ENCODE assay signal across 19 mouse cellular contexts in the genomic region with DNA sequence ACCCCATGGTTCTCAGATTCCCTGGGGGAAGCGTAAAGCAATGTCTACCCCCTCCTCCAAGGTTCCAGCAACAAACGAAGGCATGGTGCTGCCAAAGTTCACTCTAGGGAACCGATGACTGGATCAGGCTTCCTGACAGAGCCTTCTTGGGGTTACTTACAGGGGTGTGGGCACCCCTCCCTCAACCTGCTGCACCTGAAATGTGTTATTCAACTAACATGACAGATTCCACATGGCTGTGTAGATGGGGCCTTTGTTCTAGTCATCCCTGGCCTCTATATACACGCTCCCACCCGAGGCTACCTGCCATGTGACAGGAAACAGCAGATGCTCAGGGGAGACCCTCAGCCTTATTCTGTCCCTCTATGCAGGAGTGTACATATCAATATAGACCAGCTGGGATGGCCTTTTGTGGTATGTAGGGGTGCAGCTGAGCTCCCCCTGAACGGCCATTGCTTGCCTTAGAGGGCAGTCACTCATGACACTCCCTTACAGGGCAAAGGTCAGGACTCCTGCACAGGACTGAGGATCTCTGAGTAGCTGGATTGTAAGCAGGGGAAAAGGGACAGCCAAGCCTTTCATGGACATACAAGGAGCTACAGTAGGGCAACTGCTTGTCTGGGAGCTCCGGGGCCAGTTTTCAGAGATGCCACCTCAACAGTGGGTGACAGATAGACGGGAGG. TPM values are rescaled to one million over a fixed set of nuclear protein-coding genes. Genes with fewer than 3 reads are reported as not detected.
DNase-seq lines count a peak whose midpoint lies in the region; ATAC-seq and TF ChIP-seq lines count a peak whose summit lies in the region.
"Had no signal": no experiment of that assay in that cellular context is flagged by ENCODE, and none has a peak within 500 bp of the region (broad histone marks: within the 10 kb centered on the region; RNA-seq: fewer than 3 reads in every experiment).

No protein-coding gene starts in this region.

- no peak overlapping the region for H3K9ac ChIP-seq in intestine, postnatal 0 days (ENCODE audit: low read depth, low read length)
- H3K9ac ChIP-seq: forebrain, postnatal 0 days; heart, embryonic 13.5 days; hindbrain, embryonic 14.5 days; lung, embryonic 14.5 days had no signal

- H3K27ac ChIP-seq in brown adipose tissue, adult 24 weeks (replicated peaks; ENCODE audit: low read depth, low read length), result peak overlapping the region; percentile 92
- H3K27ac ChIP-seq in intestine, postnatal 0 days (ENCODE audit: low read depth, low read length), result peak overlapping the region; percentile 57; the same call in 1 of the 2 replicates
- H3K27ac ChIP-seq: heart, embryonic 13.5 days; hindbrain, embryonic 14.5 days had no signal

- H3K36me3 ChIP-seq in intestine, postnatal 0 days (ENCODE audit: control insufficient read depth, insufficient read depth), result no peaks in the 10 kb centered on the region
- H3K36me3 ChIP-seq: G1E; heart, embryonic 13.5 days had no signal

- DNase-seq in cerebellum, adult 9-10 months, result peak; percentile 62
- DNase-seq in kidney, adult 9 months, result peak; percentile 65
- no peak for DNase-seq in kidney, postnatal 4 days
- DNase-seq in urinary bladder, adult 18-20 months (ENCODE audit: low spot score in 2 of 2), result no peak
- no peak for DNase-seq in right cerebral cortex, postnatal 14 days
- DNase-seq: adrenal gland, postnatal 10 days; forebrain, postnatal 0 days; lung, embryonic 14.5 days; lung, postnatal 36 days; retina, postnatal 1 day; right cerebral cortex, postnatal 4 days; thymus, postnatal 25 days had no signal

- H3K4me1 ChIP-seq in brown adipose tissue, adult 24 weeks (ENCODE audit: control insufficient read depth, insufficient read depth, insufficient read length, low read length), result peaks cover 37% of the 10 kb centered on the region
- H3K4me1 ChIP-seq in intestine, postnatal 0 days (replicated peaks; ENCODE audit: control insufficient read depth, insufficient read depth, low read length), result peaks cover 9% of the 10 kb centered on the region

- H3K9me3 ChIP-seq in intestine, postnatal 0 days (ENCODE audit: control insufficient read depth), result no peaks in the 10 kb centered on the region
- H3K9me3 ChIP-seq: G1E; heart, embryonic 13.5 days had no signal

- 65% methylated on average over 8 of the region's 8 CpGs for WGBS in intestine, postnatal 0 days

- no peak for ATAC-seq in cerebellum, adult (ENCODE audit: insufficient number of reproducible peaks, low FRiP score, low TSS enrichment)
- ATAC-seq in intestine, postnatal 0 days, result no peak
- ATAC-seq: activated CD4-positive, CD25-positive, alpha-beta regulatory T cell, adult 4 months; forebrain, postnatal 0 days had no signal

- H3K4me2 ChIP-seq in intestine, postnatal 0 days (replicated peaks; ENCODE audit: low read depth), result no peak overlapping the region
- H3K4me2 ChIP-seq: heart, embryonic 13.5 days; hindbrain, embryonic 14.5 days; lung, embryonic 14.5 days had no signal

- no peak overlapping the region for H3K4me3 ChIP-seq in brown adipose tissue, adult 24 weeks (ENCODE audit: insufficient read depth, low read depth, low read length)
- H3K4me3 ChIP-seq in intestine, postnatal 0 days (ENCODE audit: low read depth, low read length), result no peak overlapping the region
- H3K4me3 ChIP-seq: heart, embryonic 13.5 days had no signal

- no peaks in the 10 kb centered on the region for H3K27me3 ChIP-seq in intestine, postnatal 0 days (replicated peaks; ENCODE audit: control insufficient read depth, insufficient read depth, low read length)
- H3K27me3 ChIP-seq: heart, embryonic 13.5 days had no signal

- no peak for TF ChIP-seq CTCF in intestine, postnatal 0 days (IDR thresholded peaks at IDR 0.05; ENCODE audit: low read depth)

RNA-seq across cellular contexts. Expression of gene Bloc1s4, which starts 19.9 kb away (rescaled TPM):
- 12.0 and 17.0 TPM in 2 replicates for polyA plus RNA-seq in brown adipose tissue, adult 24 weeks (2012; ENCODE audit: insufficient read depth, insufficient read length, missing spikeins)
- 22.0 and 22.5 TPM in 2 replicates for polyA plus RNA-seq in intestine, postnatal 0 days (2015; fragmentation: Nextera tagmentation; extraction: Ambion mirVana)

RNA-seq across cellular contexts. Expression of gene D5Ertd579e, which starts 32.7 kb away (rescaled TPM):
- polyA plus RNA-seq in brown adipose tissue, adult 24 weeks (2012; ENCODE audit: insufficient read depth, insufficient read length, missing spikeins), result 62.7 and 65.5 TPM in 2 replicates
- 19.6 and 22.5 TPM in 2 replicates for polyA plus RNA-seq in intestine, postnatal 0 days (2015; fragmentation: Nextera tagmentation; extraction: Ambion mirVana)

Comparison
In these comparisons a context has a peak if more than half of its experiments do, and no peak if none do; other contexts are left out.
1. DNase-seq: peak in cerebellum, adult 9-10 months (single experiment) and kidney, adult 9 months (single experiment); none in kidney, postnatal 4 days (0 of 2), urinary bladder, adult 18-20 months (0 of 2) and right cerebral cortex, postnatal 14 days (single experiment).